Mouse (Mus musculus) cerebellum, adult (tissue): ENCODE measurements at regions not wholly inside any gene's neighbourhood (a gene's known extent, or its start where the extent isn't known, plus 50 kb on each side); places are given as distances from the start of the nearest gene placed in this dataset.

Experiments used
- ATAC-seq: cut with Nextera tagmentation; 2 replicates; pipeline ENCODE4 v1.9.2; 2017; ENCODE audit warnings: mild to moderate bottlenecking, moderate library complexity, mixed read lengths; ENCODE audit not compliant: insufficient number of reproducible peaks, low FRiP score, low TSS enrichment

- no peak for ATAC-seq
These were observed 54.0 kb downstream of the Kcna5 start for GRCm38 (mm10) chr6:126481257-126481656.

- ATAC-seq, result no peak
These were observed 57.7 kb downstream of the Kcna5 start for GRCm38 (mm10) chr6:126477506-126477905.

- no peak for ATAC-seq
These were observed 58.5 kb downstream of the Kcna5 start for GRCm38 (mm10) chr6:126476758-126477157.

- peak; percentile 96 for ATAC-seq
These were observed 59.7 kb downstream of the Kcna5 start for GRCm38 (mm10) chr6:126475555-126475954.

GRCm38 (mm10) chr6:126453751-126454150, 81.5 kb downstream of the Kcna5 start:
- ATAC-seq, result peak; percentile 89

GRCm38 (mm10) chr6:126445519-126445918, 89.7 kb downstream of the Kcna5 start:
- no peak for ATAC-seq

- ATAC-seq, result no peak
These were observed 95.0 kb downstream of the Kcna5 start for GRCm38 (mm10) chr6:126440254-126440653.

GRCm38 (mm10) chr6:126437976-126438736, 97.1 kb downstream of the Kcna5 start:
- no peak for ATAC-seq

GRCm38 (mm10) chr6:126427208-126427607, 108.0 kb downstream of the Kcna5 start:
- no peak for ATAC-seq

GRCm38 (mm10) chr6:126405736-126406135, 129.5 kb downstream of the Kcna5 start:
- no peak for ATAC-seq

- ATAC-seq, result no peak
These were observed 130.7 kb downstream of the Kcna5 start for GRCm38 (mm10) chr6:126404331-126405070.

- ATAC-seq, result no peak
These were observed 135.6 kb downstream of the Kcna5 start for GRCm38 (mm10) chr6:126399595-126399994.

GRCm38 (mm10) chr6:126398641-126399040, 136.6 kb downstream of the Kcna5 start:
- no peak for ATAC-seq

GRCm38 (mm10) chr6:126395015-126395414, 140.2 kb downstream of the Kcna5 start:
- no peak for ATAC-seq

GRCm38 (mm10) chr6:126394111-126394809, 141.0 kb downstream of the Kcna5 start:
- no peak for ATAC-seq

GRCm38 (mm10) chr6:126384210-126385012, 150.8 kb downstream of the Kcna5 start:
- ATAC-seq, result no peak

- no peak for ATAC-seq
These were observed 158.0 kb downstream of the Kcna5 start for GRCm38 (mm10) chr6:126377216-126377615.

- ATAC-seq, result no peak
These were observed 160.1 kb downstream of the Kcna5 start for GRCm38 (mm10) chr6:126374970-126375620.

GRCm38 (mm10) chr6:126371971-126372370, 163.2 kb downstream of the Kcna5 start:
- ATAC-seq, result no peak

GRCm38 (mm10) chr6:126371489-126371888, 163.7 kb downstream of the Kcna5 start:
- ATAC-seq, result no peak
